Mouse (Mus musculus) cerebellum, postnatal 10 days (tissue): ENCODE data around the gene Dock8.
A peak's percentile ranks its signal among the peaks of the same experiment; 100 is the strongest.

Experiments used
- DNase-seq, 2 experiments: peaks; one replicate each; pipeline ENCODE4 v3.0.0; 2021; ENCODE audit warnings: mixed read lengths in 2 of 2

The Dock8 gene

DNA sequence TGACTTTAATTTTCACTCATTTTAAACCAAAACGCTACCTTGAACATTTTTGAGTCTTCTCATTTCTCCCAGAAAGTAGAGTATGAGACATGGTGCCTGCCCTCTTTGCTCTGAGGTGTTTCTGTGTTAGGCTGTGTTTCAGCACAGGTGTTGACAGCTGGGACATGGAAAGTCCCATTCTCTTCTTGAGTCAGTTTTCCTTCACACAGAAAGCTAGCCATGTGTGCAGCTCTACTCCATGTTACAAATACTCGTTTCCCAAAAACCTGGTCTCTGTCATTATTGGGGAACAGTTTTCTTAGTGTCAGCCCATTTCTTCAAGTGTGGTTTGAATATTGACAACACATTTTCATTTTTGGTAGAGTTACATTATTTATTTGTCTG is 63.5 kb downstream of the Dock8 start:
- DNase-seq = no peak

- no peak for DNase-seq
Observed at GRCm38 (mm10) chr19:25066229-25066628, 66.9 kb downstream of the Dock8 start.

DNA sequence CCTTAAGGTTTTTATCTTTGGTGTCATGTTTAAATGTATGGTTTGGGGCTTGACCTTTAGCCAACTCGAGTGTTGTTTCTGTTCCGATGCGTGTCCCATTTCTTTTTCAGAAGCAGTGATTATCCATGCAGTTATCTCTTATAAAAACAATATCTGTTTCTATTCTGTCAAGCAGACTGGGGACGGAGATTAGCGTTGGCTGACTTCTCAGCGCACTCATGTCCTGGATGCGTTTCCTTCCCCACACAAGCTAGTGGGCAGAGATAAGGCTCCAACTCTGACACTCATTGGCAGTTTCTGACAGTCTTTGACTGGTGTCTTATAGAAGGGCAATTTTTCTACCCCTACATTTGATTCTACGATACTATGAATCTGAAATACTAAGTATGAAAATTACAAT is 69.2 kb downstream of the Dock8 start:
- no peak for DNase-seq

- no peak for DNase-seq
Observed at GRCm38 (mm10) chr19:25072521-25072920, 73.2 kb downstream of the Dock8 start.

- peak; percentile 24 to 43 for DNase-seq
Observed at GRCm38 (mm10) chr19:25074741-25075140, 75.4 kb downstream of the Dock8 start.

- peak in 1 of 2 experiments; percentile 7 for DNase-seq
Observed at GRCm38 (mm10) chr19:25077636-25078035, 78.3 kb downstream of the Dock8 start.

- no peak for DNase-seq
Observed at GRCm38 (mm10) chr19:25078130-25078529, 78.8 kb downstream of the Dock8 start.

DNA sequence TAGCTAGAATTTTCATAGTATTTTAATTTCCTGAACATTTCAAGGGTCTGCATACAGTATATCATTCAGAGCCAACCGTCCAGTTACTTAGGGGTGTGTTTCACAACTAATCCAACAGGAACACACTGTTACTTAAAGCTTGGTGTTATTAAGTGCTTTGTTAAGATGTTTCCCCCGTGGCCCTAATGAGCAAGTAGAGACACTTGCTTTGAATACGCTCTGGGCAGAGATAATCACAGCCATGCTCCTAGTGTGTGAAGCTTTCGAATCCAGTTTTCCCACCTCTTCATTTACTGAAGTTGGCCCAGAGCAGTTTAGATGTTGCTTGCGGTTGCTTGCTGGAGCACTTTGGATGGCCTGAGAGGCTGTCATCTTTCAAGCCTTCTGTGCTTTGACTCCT is 80.8 kb downstream of the Dock8 start:
- no peak for DNase-seq

DNA sequence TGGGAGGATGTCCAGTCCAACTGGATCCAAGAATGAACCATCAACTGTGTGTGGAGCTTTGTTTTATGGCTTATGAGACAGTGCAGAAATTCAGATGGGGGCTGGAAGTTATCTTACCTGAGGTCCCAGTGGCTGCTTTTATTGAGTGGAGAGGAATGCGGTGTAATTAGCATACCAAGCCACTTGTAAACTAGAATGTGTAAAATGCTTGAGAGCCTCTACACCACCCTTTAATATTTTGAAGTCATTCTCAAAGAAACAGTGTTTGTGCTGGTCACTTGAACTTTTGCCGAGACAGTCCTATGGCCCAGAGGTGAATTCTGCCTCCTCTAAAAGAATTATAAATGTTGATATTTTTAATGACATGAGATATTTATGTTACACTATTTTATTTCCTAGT is 83.5 kb downstream of the Dock8 start:
- no peak for DNase-seq

GRCm38 (mm10) chr19:25087181-25087580 is 87.8 kb downstream of the Dock8 start:
- no peak for DNase-seq

DNA sequence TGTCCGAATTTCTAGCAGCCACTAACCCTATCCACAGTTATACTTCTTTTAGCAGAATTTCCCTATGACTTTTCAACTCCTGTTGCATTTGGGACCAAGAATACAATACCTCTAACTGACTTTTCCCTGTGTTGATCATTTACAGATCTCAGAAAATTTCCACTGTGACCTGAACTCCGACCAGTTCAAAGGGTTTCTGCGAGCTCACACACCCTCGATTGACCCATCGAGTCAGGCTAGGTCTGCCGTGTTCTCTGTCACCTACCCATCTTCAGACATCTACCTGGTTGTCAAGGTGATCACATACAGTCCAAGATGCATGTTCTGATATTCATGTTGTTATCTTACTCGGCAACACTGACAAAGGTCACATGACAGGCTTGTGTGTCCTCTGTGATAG is 90.4 kb downstream of the Dock8 start:
- DNase-seq = no peak

DNA sequence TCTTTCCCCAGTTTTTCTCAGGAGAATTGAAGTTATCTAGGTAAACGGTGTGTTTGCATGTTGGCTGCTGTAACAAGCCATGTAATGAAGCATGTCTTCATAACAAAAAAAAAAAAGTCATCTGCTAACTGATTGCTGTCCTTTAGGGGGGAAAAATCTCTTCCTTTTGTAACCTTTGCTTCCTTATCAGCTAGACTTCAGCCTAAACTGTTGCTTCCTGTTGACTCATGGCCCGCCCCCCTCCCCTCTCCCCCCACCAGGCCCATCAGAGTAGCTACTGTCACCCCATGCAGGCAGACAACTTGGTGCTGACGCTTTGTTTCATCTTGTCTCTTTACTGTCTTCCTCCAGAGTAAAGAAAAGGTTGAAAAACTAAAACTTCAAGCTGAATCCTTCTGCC is 95.8 kb downstream of the Dock8 start:
- no peak for DNase-seq

- no peak for DNase-seq
Observed at GRCm38 (mm10) chr19:25096316-25096715, 97.0 kb downstream of the Dock8 start.

- DNase-seq = peak; percentile 8 to 10
Observed at GRCm38 (mm10) chr19:25096986-25097385, 97.7 kb downstream of the Dock8 start.

DNA sequence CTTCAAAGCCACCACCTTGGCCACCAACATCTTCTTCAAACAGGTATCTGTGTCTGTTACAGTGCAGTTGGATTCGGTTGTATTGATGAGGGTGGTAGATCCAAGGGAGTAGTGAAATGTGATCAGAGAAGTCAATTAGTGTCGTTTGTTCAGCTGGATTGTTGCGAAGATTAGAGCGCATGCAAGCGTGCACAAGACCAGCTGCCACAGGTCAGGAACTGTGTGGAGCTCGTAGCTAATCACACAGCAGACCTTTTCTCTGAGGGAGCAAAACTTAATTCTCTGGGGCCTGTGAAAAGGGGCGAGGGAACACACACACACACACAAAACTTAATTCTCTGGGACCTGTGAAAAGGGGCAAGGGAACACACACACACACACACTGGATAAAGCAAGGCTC is 98.2 kb downstream of the Dock8 start:
- DNase-seq = no peak

- no peak for DNase-seq
Observed at GRCm38 (mm10) chr19:25097951-25098350, 98.6 kb downstream of the Dock8 start.

DNA sequence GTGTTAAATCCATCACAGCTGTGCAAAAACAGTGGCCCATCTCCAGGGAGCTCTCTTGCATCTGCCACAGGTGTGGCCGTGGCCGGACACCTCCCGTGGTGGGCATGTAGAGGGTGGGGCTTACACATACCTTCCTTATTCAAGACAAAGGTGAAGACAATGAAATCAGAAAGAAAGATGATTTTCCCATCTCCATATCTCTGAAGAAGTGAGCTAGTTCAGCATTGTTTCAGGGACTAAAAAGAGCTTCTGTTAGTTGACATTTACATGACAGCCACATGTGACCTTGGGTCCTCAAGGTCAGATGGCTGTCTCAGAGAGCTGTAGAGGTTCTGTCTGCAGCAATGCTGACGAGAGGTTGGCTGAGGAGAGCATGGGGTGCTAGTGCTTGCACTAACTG is 99.6 kb downstream of the Dock8 start:
- DNase-seq = no peak

- DNase-seq = no peak
Observed at GRCm38 (mm10) chr19:25105682-25106081, 106.3 kb downstream of the Dock8 start.

DNA sequence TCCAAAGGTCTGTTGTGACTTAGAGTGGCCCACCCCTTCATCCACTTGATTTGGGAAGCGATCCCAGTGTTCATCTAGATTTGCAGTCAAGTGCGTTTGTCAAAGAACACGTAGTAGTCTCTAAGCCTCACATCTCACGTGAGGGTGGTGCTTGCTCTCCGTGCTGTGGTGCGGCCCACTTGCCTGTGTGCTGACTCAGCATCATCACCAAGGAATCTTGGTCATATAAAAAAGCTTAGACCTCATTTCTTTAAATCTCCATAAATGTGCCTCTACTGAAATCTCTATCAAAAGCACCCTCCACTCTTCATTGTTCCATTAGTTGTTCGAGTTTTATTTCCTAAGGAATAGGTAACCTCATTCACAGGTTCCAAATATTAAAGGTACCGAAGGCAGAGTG is 107.0 kb downstream of the Dock8 start:
- no peak for DNase-seq

DNA sequence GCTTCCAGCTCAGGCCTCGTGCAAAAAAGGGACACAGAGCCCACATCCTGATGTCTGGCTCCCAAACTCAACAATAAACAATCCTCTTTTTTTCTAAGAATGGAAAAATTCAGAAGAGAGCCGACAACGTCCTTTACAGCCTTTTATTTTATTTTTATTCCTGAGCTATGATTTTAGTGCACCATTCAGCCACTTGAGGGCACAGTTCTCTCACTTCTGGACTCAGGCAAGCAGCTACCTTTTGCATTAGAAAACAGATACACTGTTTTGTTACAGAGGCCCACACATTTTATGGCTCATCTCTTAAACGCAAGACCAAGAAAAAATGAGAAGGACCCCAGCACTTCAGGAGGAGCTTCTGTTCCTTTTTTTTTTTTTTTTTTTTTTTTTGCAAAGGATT is 108.1 kb downstream of the Dock8 start:
- peak; percentile 35 to 40 for DNase-seq

GRCm38 (mm10) chr19:25111591-25112233 is 112.4 kb downstream of the Dock8 start:
- DNase-seq = no peak

- DNase-seq = no peak
Observed at GRCm38 (mm10) chr19:25116981-25117380, 117.6 kb downstream of the Dock8 start.

DNA sequence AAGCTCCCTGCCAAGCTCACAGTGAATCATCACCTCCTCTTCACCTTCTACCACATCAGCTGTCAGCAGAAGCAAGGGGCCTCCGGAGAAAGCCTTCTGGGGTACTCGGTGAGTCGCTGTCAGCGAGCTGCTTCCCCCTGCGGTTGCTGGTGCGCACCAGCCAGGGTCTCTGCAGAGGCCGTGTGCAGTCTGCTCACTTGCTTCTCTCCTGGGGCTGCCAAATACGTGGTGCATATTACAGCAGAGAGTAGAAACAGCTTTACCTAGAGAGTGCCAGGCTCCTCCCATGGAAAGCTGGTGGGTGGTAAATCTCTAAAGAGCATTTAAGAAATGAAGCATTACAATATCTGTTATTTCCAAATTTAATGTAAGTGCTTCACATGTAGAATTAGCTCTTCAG is 123.1 kb downstream of the Dock8 start:
- peak; percentile 12 to 20 for DNase-seq

GRCm38 (mm10) chr19:25123031-25123430 is 123.7 kb downstream of the Dock8 start:
- DNase-seq = peak in 1 of 2 experiments; percentile 24

GRCm38 (mm10) chr19:25123461-25123860 is 124.1 kb downstream of the Dock8 start:
- peak in 1 of 2 experiments; percentile 19 for DNase-seq
